Mouse (Mus musculus) ES-Bruce4 (cell line): ENCODE measurements around the gene Lca5.

ENCODE experiments used
- CTCF ChIP-seq: IDR thresholded peaks from one replicate; pipeline ENCODE4 v1.8.1; 2011; ENCODE audit warnings: low read depth, low read length
- EP300 ChIP-seq: IDR thresholded peaks from 2 replicates; pipeline ENCODE4 v1.6.1; 2011; ENCODE audit warnings: low read depth, low read length; ENCODE audit not compliant: insufficient read depth
- POLR2A ChIP-seq: IDR thresholded peaks from one replicate; pipeline ENCODE4 v1.8.1; 2011; ENCODE audit warnings: low read length; ENCODE audit not compliant: insufficient read depth

- TF ChIP-seq CTCF = no peak
- TF ChIP-seq EP300 = no peak
- TF ChIP-seq POLR2A = no peak
Measured at GRCm38 (mm10) chr9:83385301-83385700, 55.6 kb downstream of the Lca5 start.
